Mouse (Mus musculus): ENCODE data around the gene Cab39l. TPM values are rescaled to one million over a fixed set of nuclear protein-coding genes. Genes with fewer than 3 reads are reported as not detected.
"Not testable (repeated sequence)": the region's sequence is repeated elsewhere in the genome, so short reads cannot be mapped to it uniquely, and the experiment has no call there.

Cab39l gene
- total RNA-seq (2022), result 10 to 100 TPM; 23.0 to 26.7 (median 26.1) TPM

DNA sequence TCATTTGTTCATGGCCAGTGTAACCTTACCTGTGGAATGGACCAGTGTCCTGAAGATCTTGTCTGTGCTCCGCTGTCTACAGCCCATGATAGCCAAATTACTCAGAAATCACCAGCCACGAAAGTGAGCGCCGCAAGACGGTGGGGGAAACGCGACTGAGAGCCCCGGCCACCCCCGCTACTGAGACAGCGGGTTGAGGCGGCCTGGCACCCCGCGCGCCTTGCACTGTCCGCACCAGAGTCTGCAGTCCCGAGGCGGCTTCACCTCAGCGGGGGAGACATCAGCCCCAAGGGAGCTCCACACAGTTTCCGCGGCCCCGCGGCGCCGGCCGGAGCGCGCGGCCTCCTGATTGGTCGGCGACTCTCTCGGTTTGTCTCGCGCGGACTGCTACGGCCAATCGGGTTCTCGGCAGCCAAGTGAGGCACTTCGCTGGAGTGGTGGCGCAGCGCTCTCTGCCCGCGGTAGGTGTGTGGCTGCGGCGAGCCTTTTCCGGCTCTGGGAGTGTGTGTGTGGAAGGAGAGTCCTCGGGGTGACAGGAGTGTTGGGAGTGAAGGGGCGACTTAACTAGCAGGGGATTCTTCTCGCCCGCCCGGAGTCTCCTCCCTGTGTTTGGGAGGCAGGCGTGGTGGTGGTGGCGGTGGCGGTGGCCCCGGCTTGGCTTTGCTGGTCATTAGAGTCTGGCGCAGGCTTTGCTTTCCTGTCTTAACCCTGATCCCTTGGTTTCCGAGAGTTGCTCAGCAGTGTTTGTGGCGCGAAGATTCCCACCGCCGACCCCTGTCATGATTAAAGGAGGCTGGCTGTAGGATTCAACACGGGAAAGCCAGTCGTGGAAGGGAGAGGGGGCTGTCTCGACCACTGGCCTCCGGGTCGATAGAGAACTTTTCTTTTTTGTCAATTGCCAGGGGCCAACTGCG, at the start of gene Cab39l, which contains the start of gene Setdb2:
Cab39l (plus strand) TSS at position 415 of the 914 bp plus-strand sequence.
Setdb2 (minus strand) TSS at position 327 of the 914 bp plus-strand sequence.
- DNase-seq (ENCODE audit: low spot score in 2 of 2), result peak; percentile 90 to 95

DNA sequence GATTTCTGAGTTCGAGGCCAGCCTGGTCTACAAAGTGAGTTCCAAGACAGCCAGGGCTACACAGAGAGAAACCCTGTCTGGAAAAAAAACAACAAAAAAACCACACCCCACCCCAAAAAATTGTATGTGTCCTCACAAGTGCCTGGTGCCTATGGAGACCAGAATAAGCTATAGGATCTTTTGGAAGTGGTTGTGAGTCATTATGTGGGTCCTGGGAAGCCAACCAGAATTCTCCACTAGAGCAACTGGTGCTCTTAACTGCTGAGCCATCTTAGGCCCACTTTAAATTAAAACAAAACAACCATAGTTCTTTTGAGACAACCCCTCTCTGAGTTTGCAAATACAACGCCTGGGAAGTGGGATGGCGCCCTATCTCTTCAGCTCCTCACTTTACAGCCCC, 45.5 kb upstream of the Cab39l start, which contains the start of gene Phf11c:
Phf11c (minus strand) TSS at position 101 of the 400 bp plus-strand sequence.
- DNase-seq (ENCODE audit: low spot score in 2 of 2), result no peak

DNA sequence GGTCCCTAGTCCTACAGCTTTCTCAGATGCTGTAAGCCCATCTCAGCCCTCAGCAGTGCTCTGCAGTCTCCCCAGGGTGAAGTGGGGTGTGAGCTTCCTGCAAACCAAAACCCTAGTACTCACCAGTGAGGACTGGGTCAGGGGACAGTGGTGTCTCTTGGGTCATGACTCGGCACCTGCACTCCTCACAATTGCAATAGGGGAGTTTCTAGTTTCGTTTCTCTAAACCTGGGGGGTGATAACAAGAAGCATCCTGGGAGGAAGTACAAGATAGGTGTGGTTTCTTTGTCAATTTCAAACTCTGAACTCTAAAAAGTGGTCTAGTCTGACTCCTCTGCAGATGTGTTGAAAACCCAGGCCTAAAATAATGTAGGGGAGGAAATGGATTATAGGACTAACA, 43.8 kb upstream of the Cab39l start:
- DNase-seq (ENCODE audit: low spot score in 2 of 2), result no peak

DNA sequence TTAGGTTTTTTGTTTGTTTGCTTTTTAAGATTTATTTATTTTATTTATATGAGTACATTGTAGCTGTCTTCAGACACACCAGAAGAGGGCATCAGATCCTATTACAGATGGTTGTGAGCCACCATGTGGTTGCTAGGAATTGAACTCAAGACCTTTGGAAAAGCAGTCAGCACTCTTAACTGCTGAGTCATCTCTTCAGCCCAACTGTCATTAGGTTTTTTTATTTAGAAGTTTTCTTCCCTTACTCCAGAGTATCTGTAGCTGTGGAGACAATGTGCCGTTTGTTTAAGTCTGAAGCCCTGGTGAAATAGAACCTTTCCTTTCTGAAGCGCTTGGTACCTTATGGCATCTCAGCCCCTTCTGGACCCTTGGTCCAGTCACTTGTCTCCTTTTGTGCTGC, 25.8 kb upstream of the Cab39l start:
- DNase-seq (ENCODE audit: low spot score in 2 of 2), result not testable (repeated sequence)

DNA sequence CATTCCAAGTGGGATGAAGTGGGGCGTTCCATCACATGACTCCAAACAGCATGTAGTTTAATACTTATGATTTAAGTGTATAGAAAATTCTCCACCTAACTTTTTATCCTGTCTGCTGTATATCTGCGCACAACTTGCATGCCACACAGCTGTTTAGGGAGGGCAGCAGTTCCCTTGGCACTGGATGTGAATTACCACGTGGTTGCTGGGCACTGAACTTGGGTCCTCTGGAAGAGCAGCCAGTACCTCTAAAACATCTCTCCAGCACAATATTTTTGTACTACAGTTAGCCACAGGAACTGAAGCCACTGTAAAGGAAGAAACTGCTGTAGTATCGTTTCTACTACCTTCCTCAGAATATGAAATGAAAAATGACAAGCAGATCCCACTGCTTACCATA, 22.6 kb upstream of the Cab39l start:
- DNase-seq (ENCODE audit: low spot score in 2 of 2), result no peak

DNA sequence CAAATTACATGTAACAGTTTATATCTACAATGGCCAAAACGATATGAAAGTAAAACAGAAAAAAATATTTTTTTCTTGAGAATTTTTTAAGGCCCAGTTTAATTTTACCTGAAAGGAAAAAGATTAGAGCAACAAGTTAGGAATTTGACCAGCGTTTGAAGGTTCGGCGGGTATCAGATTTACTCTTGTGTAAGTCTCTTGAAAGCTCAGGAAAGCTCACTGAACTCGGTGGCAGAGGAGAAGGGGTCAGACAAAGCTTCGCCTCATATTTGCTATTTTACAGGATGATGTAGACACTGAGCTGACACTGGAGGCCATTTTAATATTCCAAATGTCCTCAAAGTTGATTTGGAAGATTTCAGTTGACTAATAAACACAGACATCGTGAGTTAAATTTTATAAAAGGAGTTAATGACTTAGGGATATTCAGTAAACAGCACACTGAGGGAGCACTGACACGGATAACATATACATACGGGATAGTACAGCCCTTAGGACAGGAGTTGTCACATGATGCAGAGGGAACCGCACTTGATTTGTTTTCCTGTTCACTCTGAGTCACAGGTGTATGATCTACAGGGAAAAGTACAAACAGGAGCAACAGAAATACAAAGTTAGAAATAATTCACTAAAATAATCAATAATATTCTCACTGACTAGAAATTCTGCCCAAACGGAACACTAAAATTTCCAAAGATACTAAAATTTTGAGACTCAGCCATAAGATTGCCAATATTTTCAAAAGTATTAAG, 17.7 kb upstream of the Cab39l start:
- no peak for DNase-seq (ENCODE audit: low spot score in 2 of 2)

DNA sequence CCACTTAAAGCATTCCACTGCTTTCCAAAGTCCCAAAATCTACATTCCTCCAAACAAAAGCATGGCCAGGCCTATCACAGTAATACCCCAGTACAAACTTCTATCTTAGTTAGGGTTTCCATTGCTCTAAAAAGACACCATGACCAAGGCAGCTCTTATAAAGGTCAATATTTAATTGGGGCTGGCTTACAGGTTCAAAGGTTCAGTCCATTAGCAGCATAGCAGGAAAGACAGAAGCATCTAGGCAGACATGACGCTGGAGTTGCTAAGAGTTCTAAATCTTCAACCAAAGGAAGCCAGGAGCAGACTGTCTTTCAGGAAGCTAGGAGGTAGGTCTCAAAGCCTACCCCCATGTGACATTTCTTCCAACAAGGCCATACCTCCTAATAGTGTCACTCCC, 10.2 kb upstream of the Cab39l start:
- no peak for DNase-seq (ENCODE audit: low spot score in 2 of 2)

DNA sequence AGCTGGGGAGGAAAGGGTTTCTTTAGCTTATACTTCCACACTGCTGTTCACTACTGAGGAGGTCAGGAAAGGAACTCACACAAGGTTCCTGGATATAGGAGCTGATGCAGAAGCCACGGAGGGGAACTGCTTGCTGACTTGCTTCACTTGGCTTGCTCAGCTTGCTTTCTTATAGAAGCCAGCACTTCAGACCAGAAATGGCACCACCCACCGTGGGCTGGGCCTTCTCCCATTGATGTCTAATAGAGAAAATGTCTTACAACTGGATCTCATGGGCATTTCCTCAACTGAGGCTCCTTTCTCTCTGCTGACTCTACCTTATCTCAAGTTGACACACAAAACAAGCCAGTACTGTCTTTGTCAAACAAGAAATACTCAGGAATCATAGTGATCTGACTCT, 6.9 kb upstream of the Cab39l start:
- no peak for DNase-seq (ENCODE audit: low spot score in 2 of 2)

DNA sequence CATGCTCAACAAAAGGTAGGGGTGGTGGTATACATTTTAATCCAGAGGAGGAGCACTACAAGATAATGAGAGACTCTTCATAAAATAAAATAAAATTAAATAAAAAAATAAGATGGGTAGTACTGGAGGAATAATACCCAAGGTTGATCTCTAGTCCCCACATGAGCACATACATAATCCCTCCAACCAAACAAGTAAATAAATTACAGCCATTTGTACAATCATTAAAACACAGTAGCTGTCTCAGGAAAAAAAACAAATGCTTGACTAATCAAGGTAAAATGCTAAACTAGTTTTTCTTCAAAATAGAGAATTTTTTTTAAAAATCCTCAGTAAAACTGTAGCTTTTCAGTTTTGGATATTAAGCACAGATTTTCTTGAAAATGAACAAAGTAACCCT, 5.6 kb upstream of the Cab39l start:
- no peak for DNase-seq (ENCODE audit: low spot score in 2 of 2)

DNA sequence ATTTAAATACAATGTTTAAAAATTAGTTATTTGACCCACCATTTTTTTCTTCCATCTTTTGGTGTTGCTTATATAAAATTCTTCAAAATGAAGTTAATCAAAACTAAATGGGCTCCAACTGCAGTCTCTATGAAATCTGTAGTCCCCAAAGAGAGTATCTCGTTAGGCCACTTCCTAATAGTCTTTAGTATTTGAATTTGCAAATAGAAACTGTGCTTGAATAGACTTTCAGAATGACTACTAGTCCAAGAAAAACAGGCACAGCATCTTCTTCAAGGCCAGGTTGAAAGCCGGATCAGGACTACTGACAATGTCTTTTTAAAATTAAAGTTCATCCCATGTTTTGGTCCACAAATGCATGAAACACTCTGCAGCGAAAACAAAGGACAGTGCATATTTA, 3.4 kb upstream of the Cab39l start:
- DNase-seq (ENCODE audit: low spot score in 2 of 2), result no peak

DNA sequence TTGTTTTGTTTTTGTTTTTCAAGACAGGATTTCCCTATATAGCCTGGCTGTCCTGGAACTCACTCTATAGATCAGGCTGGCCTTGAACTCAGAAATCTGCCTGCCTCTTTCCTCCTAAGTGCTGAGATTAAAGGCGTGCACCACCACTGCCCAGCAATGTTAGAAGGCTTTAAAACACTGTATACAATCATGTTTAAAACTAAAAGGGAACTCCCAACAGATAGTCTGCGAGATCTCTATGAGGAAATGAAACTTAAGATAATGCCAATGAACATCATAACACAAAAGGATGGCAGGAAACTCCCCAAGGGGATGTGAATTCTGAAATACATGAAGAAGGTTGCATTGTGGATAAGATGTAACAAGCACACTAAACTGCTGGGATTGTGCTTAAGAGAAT, 2.3 kb upstream of the Cab39l start:
- DNase-seq (ENCODE audit: low spot score in 2 of 2), result no peak

DNA sequence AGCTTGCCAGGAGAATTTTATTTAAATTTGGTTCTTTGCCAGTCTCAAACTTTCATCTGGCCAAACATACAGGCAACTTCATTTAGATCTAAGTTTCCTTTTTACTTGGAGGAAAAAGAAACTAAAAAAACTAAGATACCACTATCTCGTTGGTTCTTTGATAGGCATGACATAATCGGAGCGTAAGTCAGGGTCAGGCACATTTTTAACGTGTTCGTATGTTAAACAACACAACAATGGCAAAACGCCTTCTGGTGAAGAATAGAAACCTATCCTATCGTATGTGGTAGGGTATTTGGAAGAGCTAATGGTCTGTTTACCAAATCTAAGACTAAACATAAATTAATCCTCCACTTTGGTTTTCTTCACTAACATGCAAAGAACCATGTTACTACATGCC, 733 bp upstream of the Cab39l start:
- no peak for DNase-seq (ENCODE audit: low spot score in 2 of 2)

DNA sequence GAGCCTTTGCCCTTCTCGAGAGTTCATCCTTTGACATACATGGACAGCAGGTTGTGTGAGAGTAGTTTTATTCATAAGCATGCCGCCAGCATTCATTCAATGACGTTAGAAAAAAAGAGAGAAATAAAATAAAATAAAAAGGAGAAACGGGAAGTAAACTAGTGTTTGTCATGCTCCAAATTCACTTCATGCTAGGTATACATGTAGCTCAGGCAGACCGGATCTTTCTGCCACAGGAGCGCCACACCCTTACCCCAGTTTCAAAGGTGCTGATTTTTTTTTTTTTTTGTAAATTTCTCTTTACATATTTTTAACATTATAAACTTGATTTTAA, 667 bp downstream of the Cab39l start:
- DNase-seq (ENCODE audit: low spot score in 2 of 2), result no peak

DNA sequence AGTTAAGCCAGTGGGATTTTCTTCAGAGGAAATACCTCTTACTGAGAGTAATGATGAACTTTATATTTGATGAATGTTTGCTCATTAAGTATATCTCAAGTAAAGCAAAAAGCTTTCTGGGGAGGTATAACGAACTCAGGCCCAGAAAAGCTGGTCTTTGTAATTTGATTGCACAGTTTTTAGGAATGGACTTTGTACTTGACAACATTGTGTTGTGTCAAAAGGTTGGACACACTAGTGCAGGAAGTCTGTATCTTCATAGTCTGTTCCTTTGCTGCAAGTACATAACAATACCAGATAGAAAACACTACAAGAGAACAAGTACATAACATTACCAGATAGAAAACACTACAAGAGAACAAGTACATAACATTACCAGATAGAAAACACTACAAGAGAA, 4.6 kb downstream of the Cab39l start:
- no peak for DNase-seq (ENCODE audit: low spot score in 2 of 2)

DNA sequence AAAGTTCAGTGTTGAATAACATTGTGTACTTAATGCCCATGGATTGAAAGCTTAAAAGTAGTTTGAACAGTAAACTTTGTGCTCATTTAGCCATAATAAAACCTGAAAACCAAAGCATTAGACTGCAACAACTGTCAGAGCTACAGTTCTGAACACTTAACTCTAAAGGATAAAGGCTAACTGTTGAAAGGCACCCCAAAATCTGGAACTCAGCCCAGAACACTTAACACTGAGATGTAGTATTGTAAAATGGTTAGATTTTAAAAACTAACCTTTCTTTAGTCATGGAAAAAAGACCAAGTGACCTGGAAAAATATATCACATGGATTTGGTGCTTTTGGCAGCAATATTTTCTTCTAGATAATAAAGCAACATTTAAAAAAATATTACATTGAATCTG, 7.2 kb downstream of the Cab39l start:
- no peak for DNase-seq (ENCODE audit: low spot score in 2 of 2)

DNA sequence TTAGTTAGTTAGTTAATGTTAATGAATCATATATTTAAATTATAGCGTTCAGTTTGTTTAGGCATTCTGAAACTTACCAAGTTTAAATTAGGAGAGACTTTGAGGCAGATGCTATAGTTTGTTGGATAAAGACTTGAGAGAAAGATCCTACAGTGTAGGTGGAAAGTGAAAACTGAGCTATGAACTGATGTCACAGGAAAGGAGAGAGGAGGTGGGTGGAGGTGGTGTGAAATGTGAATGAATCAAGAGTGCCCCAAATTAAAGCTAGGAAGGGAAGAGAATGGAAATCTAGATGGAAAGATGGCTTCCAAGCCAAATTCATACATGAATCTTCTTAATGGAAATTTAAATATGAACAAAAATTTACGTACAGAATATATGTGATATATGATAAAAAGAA, 25.7 kb downstream of the Cab39l start:
- DNase-seq (ENCODE audit: low spot score in 2 of 2), result no peak

DNA sequence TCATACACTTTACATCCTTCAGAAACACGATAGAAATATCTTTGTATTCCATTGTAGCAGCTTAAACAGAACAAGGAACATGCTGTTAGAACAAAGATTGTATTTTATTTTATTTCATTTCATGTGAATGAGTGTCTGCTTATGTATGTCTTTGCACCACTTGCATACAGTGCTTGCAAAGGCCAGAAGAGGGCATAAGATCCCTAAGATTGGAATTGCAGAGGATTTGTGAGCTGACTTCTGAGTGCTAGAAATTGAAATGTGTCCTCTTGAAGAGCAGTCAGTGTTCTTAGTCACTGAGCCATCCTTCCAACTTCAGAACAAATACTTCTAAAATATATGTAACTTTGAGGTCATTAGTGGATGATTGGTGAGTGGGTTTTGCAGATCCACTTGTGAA, 27.0 kb downstream of the Cab39l start:
- DNase-seq (ENCODE audit: low spot score in 2 of 2), result no peak

DNA sequence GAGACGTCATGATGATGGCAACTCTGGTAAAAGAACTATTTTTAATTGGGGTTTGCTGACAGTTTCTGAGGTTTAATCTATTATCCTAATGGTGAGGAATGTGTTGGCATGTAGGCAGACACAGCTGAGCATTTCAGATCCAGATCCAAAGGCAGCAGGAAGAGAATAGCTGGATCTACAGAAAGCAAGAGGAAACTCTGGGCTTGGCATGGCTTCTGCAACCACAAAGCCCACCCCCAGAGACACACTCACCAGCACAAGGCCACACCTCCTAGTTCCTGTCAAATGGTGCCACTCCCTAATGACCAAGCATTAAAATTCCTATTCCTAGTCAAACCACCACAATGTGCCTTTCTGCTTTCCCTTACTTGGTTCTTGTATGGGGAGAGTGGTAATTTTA, 30.0 kb downstream of the Cab39l start:
- no peak for DNase-seq (ENCODE audit: low spot score in 2 of 2)

DNA sequence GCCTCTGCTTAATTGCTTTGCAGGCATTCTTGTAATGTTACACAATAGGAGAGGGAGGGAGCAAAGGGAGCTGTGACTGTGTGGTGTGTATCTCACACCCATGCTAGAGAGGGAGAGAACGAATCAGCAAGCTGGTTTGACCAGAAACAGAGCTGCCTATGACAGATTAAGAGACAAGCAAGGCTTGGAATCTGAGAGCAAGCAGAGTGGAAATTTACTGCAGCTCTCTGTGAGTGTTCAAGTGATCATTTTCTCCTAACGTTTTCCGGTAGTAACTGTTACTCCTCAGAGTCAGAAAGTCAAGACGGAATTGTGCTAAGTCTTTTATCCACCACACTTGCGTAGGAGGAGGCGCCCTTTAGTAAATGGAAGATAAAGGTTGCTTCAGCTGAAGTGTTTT, 37.9 kb downstream of the Cab39l start:
- DNase-seq (ENCODE audit: low spot score in 2 of 2), result peak; percentile 31 to 42

DNA sequence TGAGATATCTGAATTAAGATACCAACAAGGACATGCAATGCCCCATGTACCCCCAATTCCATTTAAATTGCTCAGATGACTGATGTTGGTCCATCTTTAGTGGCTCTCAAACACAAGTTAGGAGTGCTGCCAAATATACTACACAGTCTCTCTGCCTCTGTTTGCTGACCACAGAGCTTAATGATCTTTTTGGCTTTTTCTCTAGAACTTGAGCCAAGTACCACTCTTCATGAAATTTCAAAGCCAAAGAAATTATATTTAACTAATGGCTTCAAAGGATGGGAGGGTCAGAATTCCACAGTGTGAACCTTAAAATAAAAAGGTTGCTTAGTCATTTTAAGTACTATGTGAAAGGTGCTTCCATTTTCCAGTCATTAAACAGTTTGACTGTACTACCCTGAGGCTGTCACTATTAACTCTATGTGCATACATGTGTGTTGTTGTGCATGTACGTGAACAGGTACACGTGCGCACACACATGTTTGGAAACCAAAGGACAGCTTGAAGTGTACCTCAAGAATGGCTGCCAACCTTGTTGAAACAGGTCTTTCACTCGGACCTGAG, 44.6 kb downstream of the Cab39l start:
- DNase-seq (ENCODE audit: low spot score in 2 of 2), result no peak

DNA sequence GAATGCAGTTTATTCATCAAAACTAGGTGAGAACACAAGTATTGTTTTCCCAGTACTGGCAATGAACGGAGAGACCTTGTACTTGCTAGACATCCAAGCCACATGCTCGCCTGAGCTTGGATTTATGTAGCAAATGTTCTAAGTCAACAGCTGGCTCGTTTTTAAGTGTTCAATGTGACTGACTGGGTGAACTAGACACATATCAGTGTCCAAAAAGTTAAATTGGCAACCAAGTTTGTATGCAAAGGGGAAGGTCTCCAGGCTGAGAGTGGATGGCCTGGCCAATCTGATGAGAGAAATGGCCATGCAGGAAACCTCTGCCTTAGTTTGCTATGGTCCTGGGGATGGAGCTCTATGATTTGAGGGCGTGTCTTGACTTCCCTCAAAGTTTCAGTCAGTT, 51.6 kb downstream of the Cab39l start:
- no peak for DNase-seq (ENCODE audit: low spot score in 2 of 2)

DNA sequence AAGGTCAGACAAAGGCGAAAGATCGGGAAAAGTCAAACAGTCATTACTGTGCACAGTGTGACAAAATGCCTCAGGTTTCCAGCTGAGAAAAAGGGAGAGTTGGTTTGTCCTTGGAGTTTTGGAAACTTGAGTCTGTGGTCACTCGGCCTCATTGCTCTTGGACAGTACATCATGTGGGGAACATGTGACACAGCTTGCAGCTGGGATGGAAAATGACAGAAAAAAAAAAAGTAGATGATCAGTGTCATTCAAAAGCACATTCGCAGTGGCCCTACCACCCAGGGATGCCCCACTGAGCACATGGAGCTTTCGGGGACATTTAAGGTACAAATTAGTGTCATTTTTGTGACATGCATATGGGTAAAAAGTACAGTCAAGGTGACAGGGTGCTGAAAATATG, 57.2 kb downstream of the Cab39l start:
- no peak for DNase-seq (ENCODE audit: low spot score in 2 of 2)
